Comparison of ENCODE assay signal across 16 mouse cellular contexts in the genomic region with DNA sequence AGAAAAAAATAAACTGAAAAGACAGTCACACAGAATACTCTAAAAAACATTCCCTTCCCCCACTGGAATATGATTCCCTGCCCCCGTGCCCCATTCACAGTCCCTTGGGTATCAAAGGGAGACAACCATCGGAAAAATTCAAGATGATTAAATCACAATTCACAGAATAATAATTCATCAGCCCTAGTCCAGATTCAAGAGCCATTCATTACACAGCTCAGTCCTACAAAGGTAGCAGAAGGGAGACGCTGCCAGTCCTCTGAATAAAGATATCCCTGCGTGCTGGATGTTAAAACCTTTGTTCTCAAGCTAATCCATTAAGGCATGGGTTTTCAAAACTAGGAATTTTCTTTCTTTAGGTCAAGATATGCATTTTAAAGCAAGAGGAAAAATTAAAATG. TPM values are rescaled to one million over a fixed set of nuclear protein-coding genes. Genes with fewer than 3 reads are reported as not detected.
DNase-seq lines count a peak whose midpoint lies in the region; ATAC-seq and TF ChIP-seq lines count a peak whose summit lies in the region.
"Had no signal": no experiment of that assay in that cellular context is flagged by ENCODE, and none has a peak within 500 bp of the region (broad histone marks: within the 10 kb centered on the region; RNA-seq: fewer than 3 reads in every experiment).

No protein-coding gene starts in this region.

- ATAC-seq in hindbrain, embryonic 14.5 days (ENCODE audit: low FRiP score): no peak
- ATAC-seq in midbrain, embryonic 15.5 days (replicated peaks): peak; percentile 63
- ATAC-seq in liver, postnatal 0 days: no peak
- ATAC-seq: activated CD4-positive, CD25-positive, alpha-beta regulatory T cell, adult 4 months had no signal

- peak; percentile 8 for DNase-seq in retina, postnatal 1 day
- DNase-seq in retina, embryonic 14.5 days (ENCODE audit: low spot score): no peak
- DNase-seq in hindbrain, embryonic 14.5 days (ENCODE audit: low spot score): peak; percentile 55
- no peak for DNase-seq in thymus, postnatal 25 days
- DNase-seq in embryo, embryonic 11 days: no peak
- DNase-seq in liver, postnatal 0 days: no peak
- DNase-seq: adrenal gland, postnatal 25 days; cerebellum, adult 9-10 months; gastrocnemius, postnatal 36 days; kidney, adult 8-10 months; lung, adult 18-20 months; thymus, adult 2 months had no signal

- H3K27ac ChIP-seq in hindbrain, embryonic 14.5 days: peak overlapping the region; percentile 94
- H3K27ac ChIP-seq in midbrain, embryonic 15.5 days: peak overlapping the region; percentile 89
- no peak overlapping the region for H3K27ac ChIP-seq in liver, postnatal 0 days (ENCODE audit: low read depth)

- peak overlapping the region; percentile 88 for H3K9ac ChIP-seq in hindbrain, embryonic 14.5 days
- peak overlapping the region; percentile 57 for H3K9ac ChIP-seq in midbrain, embryonic 15.5 days
- H3K9ac ChIP-seq in liver, postnatal 0 days (replicated peaks): no peak overlapping the region
- H3K9ac ChIP-seq: heart, embryonic 12.5 days had no signal

- H3K27me3 ChIP-seq in hindbrain, embryonic 14.5 days (ENCODE audit: control insufficient read depth, insufficient read depth, low read length): no peaks in the 10 kb centered on the region
- H3K27me3 ChIP-seq in midbrain, embryonic 15.5 days (replicated peaks): no peaks in the 10 kb centered on the region
- H3K27me3 ChIP-seq in liver, postnatal 0 days (ENCODE audit: insufficient read depth, low read length): no peaks in the 10 kb centered on the region
- H3K27me3 ChIP-seq: heart, embryonic 12.5 days had no signal

- TF ChIP-seq EP300 in liver, postnatal 0 days (IDR thresholded peaks at IDR 0.05; ENCODE audit: low read depth): no peak

- H3K4me1 ChIP-seq in hindbrain, embryonic 14.5 days (replicated peaks; ENCODE audit: control insufficient read depth, insufficient read depth, low read length): peaks cover 35% of the 10 kb centered on the region
- H3K4me1 ChIP-seq in midbrain, embryonic 15.5 days: peaks cover 35% of the 10 kb centered on the region
- H3K4me1 ChIP-seq in liver, postnatal 0 days (ENCODE audit: insufficient read depth): no peaks in the 10 kb centered on the region

- WGBS in hindbrain, embryonic 14.5 days: 26% methylated on average over 4 of the region's 4 CpGs
- 14% methylated on average over 4 of the region's 4 CpGs for WGBS in midbrain, embryonic 15.5 days
- 88% methylated on average over 4 of the region's 4 CpGs for WGBS in liver, postnatal 0 days (ENCODE audit: insufficient replicate concordance)

- no peak for TF ChIP-seq CTCF in liver, postnatal 0 days (IDR thresholded peaks at IDR 0.05; ENCODE audit: low read depth)

- peak overlapping the region; percentile 70 for H3K4me2 ChIP-seq in hindbrain, embryonic 14.5 days (replicated peaks)
- peak overlapping the region; percentile 54 for H3K4me2 ChIP-seq in midbrain, embryonic 15.5 days
- no peak overlapping the region for H3K4me2 ChIP-seq in liver, postnatal 0 days (ENCODE audit: low read depth, low read length)
- H3K4me2 ChIP-seq: heart, embryonic 12.5 days had no signal

- H3K4me3 ChIP-seq in hindbrain, embryonic 14.5 days (replicated peaks; ENCODE audit: low read length): peak overlapping the region; percentile 53
- H3K4me3 ChIP-seq in midbrain, embryonic 15.5 days: peak overlapping the region; percentile 53
- no peak overlapping the region for H3K4me3 ChIP-seq in liver, postnatal 0 days (ENCODE audit: low read depth, low read length)
- H3K4me3 ChIP-seq: heart, embryonic 12.5 days; myocyte had no signal

- H3K36me3 ChIP-seq in hindbrain, embryonic 14.5 days (replicated peaks; ENCODE audit: control insufficient read depth, insufficient read depth): no peaks in the 10 kb centered on the region
- no peaks in the 10 kb centered on the region for H3K36me3 ChIP-seq in midbrain, embryonic 15.5 days (replicated peaks)
- H3K36me3 ChIP-seq in liver, postnatal 0 days (replicated peaks; ENCODE audit: insufficient read depth, low read length): no peaks in the 10 kb centered on the region
- H3K36me3 ChIP-seq: heart, embryonic 12.5 days had no signal

- no peaks in the 10 kb centered on the region for H3K9me3 ChIP-seq in hindbrain, embryonic 14.5 days (ENCODE audit: control insufficient read depth, low read length)
- H3K9me3 ChIP-seq in midbrain, embryonic 15.5 days: no peaks in the 10 kb centered on the region
- no peaks in the 10 kb centered on the region for H3K9me3 ChIP-seq in liver, postnatal 0 days (ENCODE audit: low read length)
- H3K9me3 ChIP-seq: heart, embryonic 12.5 days had no signal

RNA-seq across cellular contexts. Expression of gene Arhgef12, which starts 36.5 kb away (rescaled TPM):
- polyA plus RNA-seq in hindbrain, embryonic 14.5 days (2014; fragmentation: Nextera tagmentation; extraction: Ambion mirVana): 31.7 and 38.4 TPM in 2 replicates
- 24.8 and 29.1 TPM in 2 replicates for polyA plus RNA-seq in midbrain, embryonic 15.5 days (2015; fragmentation: Nextera tagmentation; extraction: Ambion mirVana)
- polyA plus RNA-seq in liver, postnatal 0 days (2015; fragmentation: Nextera tagmentation; extraction: Ambion mirVana): 4.3 and 4.8 TPM in 2 replicates

RNA-seq across cellular contexts. Expression of gene Tmem136, which starts 45.8 kb away (rescaled TPM):
- polyA plus RNA-seq in hindbrain, embryonic 14.5 days (2014; fragmentation: Nextera tagmentation; extraction: Ambion mirVana): 10.1 and 11.1 TPM in 2 replicates
- 10.5 and 13.0 TPM in 2 replicates for polyA plus RNA-seq in midbrain, embryonic 15.5 days (2015; fragmentation: Nextera tagmentation; extraction: Ambion mirVana)
- 0.44 and 0.92 TPM in 2 replicates for polyA plus RNA-seq in liver, postnatal 0 days (2015; fragmentation: Nextera tagmentation; extraction: Ambion mirVana)

Comparison
In these comparisons a context has a peak if more than half of its experiments do, and no peak if none do; other contexts are left out.
1. DNase-seq: peak in retina, postnatal 1 day (single experiment) and hindbrain, embryonic 14.5 days (single experiment); none in retina, embryonic 14.5 days (single experiment), thymus, postnatal 25 days (single experiment), embryo, embryonic 11 days (single experiment) and liver, postnatal 0 days (single experiment).